Mouse (Mus musculus): ENCODE data around the gene Shbg.

Gene Shbg

GRCm38 (mm10) chr11:69575220-69575619 is 42.5 kb downstream of the Shbg start:
- in situ Hi-C loops (cut with MboI, MseI): no loop called here

- in situ Hi-C loops (cut with MboI, MseI): no loop called here
Measured at GRCm38 (mm10) chr11:69565131-69565530, 52.6 kb downstream of the Shbg start.
